Mouse (Mus musculus) thymus, adult 2 months (tissue): ENCODE results near the gene Acvr1b.

Experiments
- CTCF ChIP-seq: fragments of 200-500 bp; IDR thresholded peaks from 2 replicates; pipeline ENCODE4 v1.5.1; 2012; ENCODE audit warnings: mild to moderate bottlenecking, control low read depth, low read length, moderate library complexity, borderline replicate concordance; ENCODE audit not compliant: control insufficient read depth, poor library complexity, insufficient read depth; ENCODE audit errors: extremely low read depth
- POLR2A ChIP-seq: fragments of 200-500 bp; IDR thresholded peaks from 2 replicates; pipeline ENCODE4 v1.6.1; 2012; ENCODE audit warnings: mild to moderate bottlenecking, low read length, control low read depth, moderate library complexity; ENCODE audit not compliant: control insufficient read depth, poor library complexity, insufficient read depth; ENCODE audit errors: extremely low read depth

DNA sequence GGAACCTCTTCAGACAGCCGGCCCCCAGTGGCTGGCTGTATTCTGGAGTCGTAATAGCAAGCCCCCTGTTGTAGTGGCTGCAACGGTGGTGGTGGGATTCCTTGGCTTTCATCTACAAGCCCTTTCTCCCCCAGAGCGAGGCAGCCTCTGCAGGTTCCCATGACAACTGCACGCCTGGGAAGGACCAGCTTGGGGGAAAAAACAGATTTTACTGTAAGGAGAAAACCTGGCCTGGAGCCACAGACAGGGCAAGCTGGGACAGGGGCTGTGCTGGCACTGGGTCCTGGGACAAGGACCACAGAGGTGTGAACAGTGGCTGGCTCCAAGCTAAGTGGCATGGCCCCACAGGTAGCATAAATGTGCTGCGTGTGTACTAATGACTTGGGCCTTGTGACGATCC is 13.3 kb upstream of the Acvr1b start:
- no peak for TF ChIP-seq CTCF
- TF ChIP-seq POLR2A, result no peak
